8 mouse cellular contexts compared by ENCODE assay signal in the genomic region with DNA sequence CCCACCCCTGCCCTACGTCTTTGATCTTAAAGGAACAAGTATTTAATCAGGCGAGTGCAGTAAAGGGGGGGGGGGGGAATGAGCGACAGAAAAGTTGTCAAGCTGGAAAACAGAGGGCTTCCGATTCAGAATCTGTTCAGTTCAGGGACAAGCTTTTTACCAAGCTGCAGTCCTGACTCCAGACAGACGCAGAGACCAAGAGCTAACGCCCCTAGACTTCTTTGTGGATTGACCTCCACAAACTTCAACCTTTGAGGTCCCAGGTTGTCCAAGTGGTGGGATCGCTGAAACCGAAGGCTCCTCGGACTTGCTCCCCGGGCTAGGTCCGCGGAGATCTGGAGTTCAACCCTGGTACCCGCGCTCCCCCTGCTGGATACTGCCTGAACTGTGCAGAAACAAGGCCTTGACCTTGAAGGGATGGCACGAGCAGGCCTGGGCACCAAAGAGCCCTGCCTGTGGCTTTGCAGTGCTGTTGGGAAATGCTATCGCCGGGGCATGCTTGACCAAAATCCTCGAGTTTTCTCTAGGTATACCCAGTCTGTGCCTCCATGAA. TPM values are rescaled to one million over a fixed set of nuclear protein-coding genes. Genes with fewer than 3 reads are reported as not detected.
DNase-seq lines count a peak whose midpoint lies in the region; ATAC-seq and TF ChIP-seq lines count a peak whose summit lies in the region.

No protein-coding gene starts in this region.

- H3K9me3 ChIP-seq in CH12.LX (replicated peaks; ENCODE audit: low read length), result no peaks in the 10 kb centered on the region
- no peaks in the 10 kb centered on the region for H3K9me3 ChIP-seq in forebrain, embryonic 11.5 days (ENCODE audit: control insufficient read depth, low read length)
- no peaks in the 10 kb centered on the region for H3K9me3 ChIP-seq in heart, embryonic 15.5 days (replicated peaks)
- no peaks in the 10 kb centered on the region for H3K9me3 ChIP-seq in liver, embryonic 15.5 days (replicated peaks)
- no peaks in the 10 kb centered on the region for H3K9me3 ChIP-seq in neural tube, embryonic 11.5 days (ENCODE audit: control insufficient read depth, low read length)
- no peaks in the 10 kb centered on the region for H3K9me3 ChIP-seq in stomach, postnatal 0 days (ENCODE audit: control insufficient read depth, low read length)

- no peak for TF ChIP-seq POLR2A in CH12.LX (IDR thresholded peaks at IDR 0.05; ENCODE audit: low read depth, low read length)

- peak; percentile 61 to 98; a peak in 3 of 4 replicates for TF ChIP-seq CTCF in CH12.LX (conservative IDR thresholded peaks at IDR 0.05 in 1 of 2, IDR thresholded peaks at IDR 0.05 in 1 of 2; ENCODE audit: low read depth in 2 of 2, low read length in 2 of 2)
- TF ChIP-seq CTCF in stomach, postnatal 0 days (IDR thresholded peaks at IDR 0.05; ENCODE audit: low read depth), result peak; percentile 97

- WGBS in forebrain, embryonic 11.5 days, result 4% methylated on average over 18 of the region's 18 CpGs
- 1% methylated on average over 18 of the region's 18 CpGs for WGBS in heart, embryonic 15.5 days
- WGBS in liver, embryonic 15.5 days (ENCODE audit: insufficient replicate concordance), result 3% methylated on average over 18 of the region's 18 CpGs
- 5% methylated on average over 18 of the region's 18 CpGs for WGBS in neural tube, embryonic 11.5 days
- 2% methylated on average over 18 of the region's 18 CpGs for WGBS in stomach, postnatal 0 days

- ATAC-seq in forebrain, embryonic 11.5 days (replicated peaks; ENCODE audit: low FRiP score), result peak; percentile 69
- peak; percentile 70 for ATAC-seq in heart, embryonic 15.5 days (replicated peaks; ENCODE audit: insufficient number of reproducible peaks, insufficient read depth, low FRiP score, low read depth)
- ATAC-seq in liver, embryonic 15.5 days (ENCODE audit: insufficient read depth), result peak; percentile 82
- ATAC-seq in neural tube, embryonic 11.5 days (ENCODE audit: insufficient read depth, low FRiP score, low TSS enrichment), result peak; percentile 71
- ATAC-seq in stomach, postnatal 0 days (ENCODE audit: low FRiP score, low TSS enrichment), result peak; percentile 79

- peak; percentile 83 for DNase-seq in CH12.LX (ENCODE audit: extremely low read depth)
- peak; percentile 71 for DNase-seq in c-Kit-positive CD71-positive TER-119-negative erythroid progenitor cells, embryonic 14.5 days (ENCODE audit: low read depth)
- DNase-seq in forebrain, embryonic 11.5 days (ENCODE audit: low spot score), result peak; percentile 97
- DNase-seq in kidney, postnatal 14 days, result peak; percentile 93
- DNase-seq in neural tube, embryonic 11.5 days (ENCODE audit: low spot score), result peak; percentile 90
- peak; percentile 94 for DNase-seq in stomach, postnatal 0 days (ENCODE audit: low spot score)

- H3K4me2 ChIP-seq in CH12.LX (ENCODE audit: insufficient read depth, low read depth, poor library complexity, severe bottlenecking), result peak overlapping the region; percentile 23
- peak overlapping the region; percentile 45 for H3K4me2 ChIP-seq in forebrain, embryonic 11.5 days (ENCODE audit: low read depth, low read length, severe bottlenecking)
- peak overlapping the region; percentile 76 for H3K4me2 ChIP-seq in heart, embryonic 15.5 days
- H3K4me2 ChIP-seq in liver, embryonic 15.5 days, result peak overlapping the region; percentile 75
- H3K4me2 ChIP-seq in neural tube, embryonic 11.5 days (ENCODE audit: low read depth), result peak overlapping the region; percentile 24
- H3K4me2 ChIP-seq in stomach, postnatal 0 days (replicated peaks; ENCODE audit: low read depth), result peak overlapping the region; percentile 52

- peak overlapping the region; percentile 40 for H3K9ac ChIP-seq in CH12.LX (ENCODE audit: insufficient read depth, low read depth)
- peak overlapping the region; percentile 61; the same call in 1 of the 2 replicates for H3K9ac ChIP-seq in forebrain, embryonic 11.5 days (ENCODE audit: low read length)
- 0 out of 2 replicates have a peak overlapping the region, but pooled peaks have one; percentile 33 for H3K9ac ChIP-seq in heart, embryonic 15.5 days
- H3K9ac ChIP-seq in liver, embryonic 15.5 days, result peak overlapping the region; percentile 48
- no peak overlapping the region for H3K9ac ChIP-seq in neural tube, embryonic 11.5 days (ENCODE audit: low read length)
- peak overlapping the region; percentile 47; the same call in 1 of the 2 replicates for H3K9ac ChIP-seq in stomach, postnatal 0 days (ENCODE audit: low read length)

- TF ChIP-seq EP300 in CH12.LX (IDR thresholded peaks at IDR 0.05; ENCODE audit: low read length), result no peak
- no peak for TF ChIP-seq EP300 in stomach, postnatal 0 days (optimal IDR thresholded peaks at IDR 0.05)

- no peaks in the 10 kb centered on the region for H3K79me2 ChIP-seq in CH12.LX (replicated peaks; ENCODE audit: control insufficient read depth, extremely low read depth, insufficient read depth, poor library complexity, severe bottlenecking)

- peak overlapping the region; percentile 41 to 66 (median 51) for H3K4me3 ChIP-seq in CH12.LX (replicated peaks in 1 of 3; ENCODE audit: low read depth in 2 of 3, low read length in 2 of 3, poor library complexity in 1 of 3)
- H3K4me3 ChIP-seq in forebrain, embryonic 11.5 days (ENCODE audit: low read depth, low read length), result peak overlapping the region; percentile 30
- peak overlapping the region; percentile 54 for H3K4me3 ChIP-seq in heart, embryonic 15.5 days
- peak overlapping the region; percentile 58 for H3K4me3 ChIP-seq in liver, embryonic 15.5 days (replicated peaks)
- peak overlapping the region; percentile 27 for H3K4me3 ChIP-seq in neural tube, embryonic 11.5 days (ENCODE audit: low read depth, low read length)
- H3K4me3 ChIP-seq in stomach, postnatal 0 days (ENCODE audit: low read depth, low read length), result peak overlapping the region; percentile 39

- H3K4me1 ChIP-seq in CH12.LX (ENCODE audit: control insufficient read depth in 1 of 2, insufficient read depth in 2 of 2), result peaks cover 2 to 9% of the 10 kb centered on the region in 2 experiments; a peak in 3 of 4 replicates
- peaks cover 31% of the 10 kb centered on the region for H3K4me1 ChIP-seq in forebrain, embryonic 11.5 days (replicated peaks; ENCODE audit: control insufficient read depth, insufficient read depth, low read length)
- H3K4me1 ChIP-seq in heart, embryonic 15.5 days (replicated peaks), result peaks cover 31% of the 10 kb centered on the region
- H3K4me1 ChIP-seq in liver, embryonic 15.5 days (replicated peaks), result peaks cover 6% of the 10 kb centered on the region
- H3K4me1 ChIP-seq in neural tube, embryonic 11.5 days (ENCODE audit: control insufficient read depth, insufficient read depth, low read length), result peaks cover 12% of the 10 kb centered on the region
- no peaks in the 10 kb centered on the region for H3K4me1 ChIP-seq in stomach, postnatal 0 days (replicated peaks; ENCODE audit: control insufficient read depth, insufficient read depth)

- H3K36me3 ChIP-seq in CH12.LX (replicated peaks in 1 of 2; ENCODE audit: control insufficient read depth in 1 of 2, insufficient read depth in 1 of 2, low read length in 1 of 2), result no peaks in the 10 kb centered on the region
- no peaks in the 10 kb centered on the region for H3K36me3 ChIP-seq in forebrain, embryonic 11.5 days (ENCODE audit: control insufficient read depth, insufficient read depth, low read length)
- H3K36me3 ChIP-seq in heart, embryonic 15.5 days, result no peaks in the 10 kb centered on the region
- no peaks in the 10 kb centered on the region for H3K36me3 ChIP-seq in liver, embryonic 15.5 days (replicated peaks)
- no peaks in the 10 kb centered on the region for H3K36me3 ChIP-seq in neural tube, embryonic 11.5 days (ENCODE audit: control insufficient read depth, insufficient read depth, low read length)
- no peaks in the 10 kb centered on the region for H3K36me3 ChIP-seq in stomach, postnatal 0 days (ENCODE audit: control insufficient read depth, insufficient read depth, low read length)

- in situ Hi-C loops in CH12.LX (cut with MboI; ENCODE audit: low pct_ligation_motif_present, low pct_unique_long_range_greater_than_20kb, low sequenced_read_pairs), result no loop called here

- no peak overlapping the region for H3K27ac ChIP-seq in CH12.LX (ENCODE audit: insufficient read depth, low read depth)
- 0 out of 2 replicates have a peak overlapping the region, but pooled peaks have one; percentile 7 for H3K27ac ChIP-seq in forebrain, embryonic 11.5 days (ENCODE audit: low read depth, low read length)
- no peak overlapping the region for H3K27ac ChIP-seq in heart, embryonic 15.5 days
- H3K27ac ChIP-seq in liver, embryonic 15.5 days (replicated peaks), result no peak overlapping the region
- H3K27ac ChIP-seq in neural tube, embryonic 11.5 days (ENCODE audit: low read depth, low read length), result no peak overlapping the region
- no peak overlapping the region for H3K27ac ChIP-seq in stomach, postnatal 0 days (replicated peaks)

- peaks cover 25% of the 10 kb centered on the region for H3K27me3 ChIP-seq in CH12.LX (replicated peaks)
- H3K27me3 ChIP-seq in forebrain, embryonic 11.5 days (ENCODE audit: control insufficient read depth, insufficient read depth, low read length), result peaks cover 43% of the 10 kb centered on the region
- H3K27me3 ChIP-seq in heart, embryonic 15.5 days, result peaks cover 46% of the 10 kb centered on the region
- peaks cover 91% of the 10 kb centered on the region for H3K27me3 ChIP-seq in liver, embryonic 15.5 days
- H3K27me3 ChIP-seq in neural tube, embryonic 11.5 days (ENCODE audit: control insufficient read depth, insufficient read depth, low read length), result peaks cover 45% of the 10 kb centered on the region
- peaks cover 25% of the 10 kb centered on the region for H3K27me3 ChIP-seq in stomach, postnatal 0 days (ENCODE audit: control insufficient read depth, insufficient read depth, low read length)

- peak; percentile 96 for TF ChIP-seq RAD21 in CH12.LX (IDR thresholded peaks at IDR 0.05; ENCODE audit: low read depth, low read length)

- dilution Hi-C loops in CH12.LX (cut with MboI; ENCODE audit: extremely low pct_ligation_motif_present, extremely low pct_unique_long_range_greater_than_20kb, low sequenced_read_pairs), result no loop called here

RNA-seq across cellular contexts. Expression of gene Islr2, which starts 0.4 kb away (rescaled TPM):
- not detected in 2 replicates for total RNA-seq in CH12.LX (2012; rRNA removed)
- not detected in 2 replicates for total RNA-seq in CH12.LX (2014; rRNA removed)
- polyA plus RNA-seq in CH12.LX (2012; ENCODE audit: insufficient read length, low read depth), result 0.35 TPM in 1 of 2 replicates, not detected in the other
- 18.1 and 21.1 TPM in 2 replicates for polyA plus RNA-seq in forebrain, embryonic 11.5 days (2014; fragmentation: Nextera tagmentation; extraction: Ambion mirVana)
- 0.20 TPM in 1 of 2 replicates, not detected in the other for polyA plus RNA-seq in heart, embryonic 15.5 days (2015; fragmentation: Nextera tagmentation; extraction: Ambion mirVana)
- 0.05 and 0.08 TPM in 2 replicates for polyA plus RNA-seq in liver, embryonic 15.5 days (2015; fragmentation: Nextera tagmentation; extraction: Ambion mirVana)
- polyA plus RNA-seq in neural tube, embryonic 11.5 days (2014; fragmentation: Nextera tagmentation; extraction: Ambion mirVana), result 6.3 and 9.3 TPM in 2 replicates
- 0.45 and 0.69 TPM in 2 replicates for polyA plus RNA-seq in stomach, postnatal 0 days (2015; fragmentation: Nextera tagmentation; extraction: Ambion mirVana)

RNA-seq across cellular contexts. Expression of gene Islr, which starts 0.4 kb away (rescaled TPM):
- total RNA-seq in CH12.LX (2012; rRNA removed) (not detected in 2 replicates), CH12.LX (2014; rRNA removed) (not detected in 2 replicates)
- polyA plus RNA-seq in CH12.LX (2012; ENCODE audit: insufficient read length, low read depth), result not detected in 2 replicates
- 9.4 and 11.7 TPM in 2 replicates for polyA plus RNA-seq in forebrain, embryonic 11.5 days (2014; fragmentation: Nextera tagmentation; extraction: Ambion mirVana)
- 28.4 and 49.0 TPM in 2 replicates for polyA plus RNA-seq in heart, embryonic 15.5 days (2015; fragmentation: Nextera tagmentation; extraction: Ambion mirVana)
- polyA plus RNA-seq in liver, embryonic 15.5 days (2015; fragmentation: Nextera tagmentation; extraction: Ambion mirVana), result 4.2 and 4.5 TPM in 2 replicates
- polyA plus RNA-seq in neural tube, embryonic 11.5 days (2014; fragmentation: Nextera tagmentation; extraction: Ambion mirVana), result 31.2 and 31.5 TPM in 2 replicates
- polyA plus RNA-seq in stomach, postnatal 0 days (2015; fragmentation: Nextera tagmentation; extraction: Ambion mirVana), result 46.5 and 58.7 TPM in 2 replicates

RNA-seq across cellular contexts. Expression of gene Pml, which starts 45.1 kb away (rescaled TPM):
- 21.2 and 26.6 TPM in 2 replicates for total RNA-seq in CH12.LX (2012; rRNA removed)
- total RNA-seq in CH12.LX (2014; rRNA removed), result 6.4 and 8.3 TPM in 2 replicates
- 54.1 and 56.9 TPM in 2 replicates for polyA plus RNA-seq in CH12.LX (2012; ENCODE audit: insufficient read length, low read depth)
- 13.6 and 13.7 TPM in 2 replicates for polyA plus RNA-seq in forebrain, embryonic 11.5 days (2014; fragmentation: Nextera tagmentation; extraction: Ambion mirVana)
- 10.0 and 15.8 TPM in 2 replicates for polyA plus RNA-seq in heart, embryonic 15.5 days (2015; fragmentation: Nextera tagmentation; extraction: Ambion mirVana)
- 19.3 and 22.0 TPM in 2 replicates for polyA plus RNA-seq in liver, embryonic 15.5 days (2015; fragmentation: Nextera tagmentation; extraction: Ambion mirVana)
- polyA plus RNA-seq in neural tube, embryonic 11.5 days (2014; fragmentation: Nextera tagmentation; extraction: Ambion mirVana), result 7.6 and 10.6 TPM in 2 replicates
- polyA plus RNA-seq in stomach, postnatal 0 days (2015; fragmentation: Nextera tagmentation; extraction: Ambion mirVana), result 5.2 and 6.7 TPM in 2 replicates

RNA-seq across cellular contexts. Expression of gene Stoml1, which starts 48.4 kb away (rescaled TPM):
- total RNA-seq in CH12.LX (2012; rRNA removed) (40.7 and 41.1 TPM in 2 replicates), CH12.LX (2014; rRNA removed) (35.3 and 35.4 TPM in 2 replicates)
- 34.0 and 35.4 TPM in 2 replicates for polyA plus RNA-seq in CH12.LX (2012; ENCODE audit: insufficient read length, low read depth)
- 37.6 and 39.4 TPM in 2 replicates for polyA plus RNA-seq in forebrain, embryonic 11.5 days (2014; fragmentation: Nextera tagmentation; extraction: Ambion mirVana)
- 25.2 and 28.6 TPM in 2 replicates for polyA plus RNA-seq in heart, embryonic 15.5 days (2015; fragmentation: Nextera tagmentation; extraction: Ambion mirVana)
- 4.1 and 5.0 TPM in 2 replicates for polyA plus RNA-seq in liver, embryonic 15.5 days (2015; fragmentation: Nextera tagmentation; extraction: Ambion mirVana)
- polyA plus RNA-seq in neural tube, embryonic 11.5 days (2014; fragmentation: Nextera tagmentation; extraction: Ambion mirVana), result 29.6 and 35.9 TPM in 2 replicates
- 19.9 and 20.4 TPM in 2 replicates for polyA plus RNA-seq in stomach, postnatal 0 days (2015; fragmentation: Nextera tagmentation; extraction: Ambion mirVana)

Comparison
In these comparisons a context has a peak if more than half of its experiments do, and no peak if none do; other contexts are left out.
1. H3K4me2 ChIP-seq: peak in every context shown above with its lines; median percentile 76 in heart, embryonic 15.5 days; 75 in liver, embryonic 15.5 days; 52 in stomach, postnatal 0 days; 45 in forebrain, embryonic 11.5 days; 24 in neural tube, embryonic 11.5 days; 23 in CH12.LX.